Mouse (Mus musculus) CD4-positive, CD25-positive, alpha-beta regulatory T cell, adult 4 months (primary cell): ENCODE data around the gene Ggt5. TPM values are rescaled to one million over a fixed set of nuclear protein-coding genes. Genes with fewer than 3 reads are reported as not detected.

ENCODE experiments used
- ATAC-seq: one replicate; pipeline ENCODE4 v1.8.0; 2017
- polyA plus RNA-seq, 2 experiments: library from polyadenylated mRNA; unstranded; fragments of 100-300 nt; shearing (Covaris generic); gene quantifications; one replicate each; pipeline ENCODE4 v1.2.1; 2017

Gene Ggt5
- polyA plus RNA-seq, 2 experiments from 2014 or later = 0.27 to 0.76 TPM

DNA sequence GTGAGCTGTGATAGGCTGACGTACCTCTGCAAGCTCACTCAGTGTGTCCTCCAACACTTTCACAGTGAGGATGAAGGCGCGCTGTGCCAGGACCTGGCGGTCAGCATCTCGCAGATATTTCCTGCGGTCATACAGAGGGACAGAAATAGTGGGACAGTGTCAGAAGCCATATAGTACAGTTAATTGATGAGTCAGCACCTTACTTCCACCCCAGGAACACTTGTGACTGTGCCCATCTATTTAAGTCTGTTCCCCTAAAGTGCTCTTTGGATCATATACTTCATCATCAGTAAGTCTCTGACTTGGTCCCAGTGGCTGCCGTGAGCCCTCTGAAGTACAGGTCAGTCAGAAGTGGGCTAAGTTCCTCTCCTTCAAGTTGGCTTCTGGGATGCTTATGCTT, 68.6 kb downstream of the Ggt5 start:
- no peak for ATAC-seq

DNA sequence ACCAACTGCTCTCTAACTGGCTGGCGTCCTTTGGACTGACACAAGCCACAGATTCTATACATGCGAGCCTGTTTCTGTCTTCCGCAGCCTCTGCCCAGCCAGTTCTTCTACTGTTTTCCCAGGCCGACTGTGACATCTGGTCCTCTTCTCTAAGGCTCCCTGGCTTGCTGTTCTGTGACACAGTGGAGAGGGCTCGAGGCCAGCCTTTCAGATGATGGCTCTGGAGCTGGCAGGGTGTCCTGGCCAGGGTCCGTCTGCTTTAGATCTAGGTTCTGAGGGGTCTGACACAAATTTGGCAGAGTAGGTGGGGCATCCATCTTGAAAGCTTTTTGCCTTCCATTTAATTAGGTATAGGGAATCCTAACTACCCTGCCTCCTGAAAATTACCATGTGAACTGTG, 72.2 kb downstream of the Ggt5 start:
- no peak for ATAC-seq

- ATAC-seq = no peak
Measured at GRCm38 (mm10) chr10:75661876-75662275, 72.7 kb downstream of the Ggt5 start.

- no peak for ATAC-seq
Measured at GRCm38 (mm10) chr10:75662575-75662974, 73.4 kb downstream of the Ggt5 start.

- ATAC-seq = no peak
Measured at GRCm38 (mm10) chr10:75664673-75665270, 75.6 kb downstream of the Ggt5 start.

GRCm38 (mm10) chr10:75666451-75667030, 77.4 kb downstream of the Ggt5 start:
- peak; percentile 17 for ATAC-seq

Other genes starting within 250 kb of the Ggt5 start
- under 1 TPM in 1 of 2 experiments, not detected in 1; 0.74 TPM for gene Upb1, start 188.2 kb upstream of the Ggt5 start, polyA plus RNA-seq
- gene Snrpd3, start 71.8 kb upstream of the Ggt5 start, polyA plus RNA-seq = 100 to 1,000 TPM; 103 to 218 TPM
- gene Gucd1, start 71.4 kb upstream of the Ggt5 start, polyA plus RNA-seq = 10 to 100 TPM; 16.2 to 23.0 TPM
- gene Lrrc75b, start 29.0 kb upstream of the Ggt5 start, polyA plus RNA-seq = under 1 TPM in 1 of 2 experiments, not detected in 1; 0.40 TPM
- 1 to 10 TPM; 2.8 to 4.0 TPM for gene Ggt1, start 27.7 kb upstream of the Ggt5 start, polyA plus RNA-seq
- gene Susd2, start 54.7 kb downstream of the Ggt5 start, polyA plus RNA-seq = 10 to 100 TPM in 1 of 2 experiments, 1 to 10 TPM in 1; 9.2 to 19.4 TPM
- 10 to 100 TPM; 25.1 to 30.0 TPM for gene Cabin1, start 175.0 kb downstream of the Ggt5 start, polyA plus RNA-seq
- 10 to 100 TPM; 73.3 to 80.4 TPM for gene Ddt, start 184.1 kb downstream of the Ggt5 start, polyA plus RNA-seq
- gene Gm20441, start 191.6 kb downstream of the Ggt5 start, polyA plus RNA-seq = not detected
- gene Gstt3, start 192.1 kb downstream of the Ggt5 start, polyA plus RNA-seq = 10 to 100 TPM in 1 of 2 experiments, 1 to 10 TPM in 1; 6.4 to 16.8 TPM
- 1 to 10 TPM in 1 of 2 experiments, not detected in 1; 1.3 TPM for gene Gstt1, start 209.2 kb downstream of the Ggt5 start, polyA plus RNA-seq
- gene Gstt4, start 233.2 kb downstream of the Ggt5 start, polyA plus RNA-seq = not detected
- 10 to 100 TPM; 47.5 to 54.8 TPM for gene Gstt2, start 248.1 kb downstream of the Ggt5 start, polyA plus RNA-seq